Mouse (Mus musculus): Measurements from ENCODE around the gene Ubxn6. TPM values are rescaled to one million over a fixed set of nuclear protein-coding genes. Genes with fewer than 3 reads are reported as not detected.
A peak's percentile ranks its signal among the peaks of the same experiment; 100 is the strongest.
"Not testable (repeated sequence)": the region's sequence is repeated elsewhere in the genome, so short reads cannot be mapped to it uniquely, and the experiment has no call there.

The Ubxn6 gene
- polyA plus RNA-seq, 1 experiment from 2014 or later = 38.5 TPM

GRCm38 (mm10) chr17:56096883-56097282 lies 22.1 kb upstream of the Ubxn6 start:
- Histone ChIP-seq H3K9ac (ENCODE audit: low read length) (no peak overlapping the region), H3K4me1 (ENCODE audit: control insufficient read depth, insufficient read depth, low read length) (no peaks in the 10 kb centered on the region), H3K36me3 (ENCODE audit: control insufficient read depth, insufficient read depth, low read length) (peaks cover 52% of the 10 kb centered on the region), H3K4me2 (ENCODE audit: low read depth, severe bottlenecking) (no peak overlapping the region), H3K4me3 (ENCODE audit: low read depth, low read length) (no peak overlapping the region), H3K9me3 (ENCODE audit: control insufficient read depth, low read length) (no peaks in the 10 kb centered on the region), H3K27me3 (ENCODE audit: control insufficient read depth, insufficient read depth, low read length) (no peaks in the 10 kb centered on the region), H3K27ac (replicated peaks; ENCODE audit: low read depth, low read length) (no peak overlapping the region)
- ATAC-seq (ENCODE audit: insufficient number of reproducible peaks, low FRiP score, low TSS enrichment, low read depth) (no peak), DNase-seq (ENCODE audit: low spot score) (no peak)
- 91% methylated on average over 12 of the region's 12 CpGs for WGBS

GRCm38 (mm10) chr17:56092794-56093193 lies 18.0 kb upstream of the Ubxn6 start:
- H3K4me3 ChIP-seq (ENCODE audit: low read depth, low read length) = no peak overlapping the region
- 100% methylated on average over 1 of the region's 1 CpGs for WGBS
- no peak overlapping the region for H3K27ac ChIP-seq (replicated peaks; ENCODE audit: low read depth, low read length)
- no peaks in the 10 kb centered on the region for H3K4me1 ChIP-seq (ENCODE audit: control insufficient read depth, insufficient read depth, low read length)
- no peaks in the 10 kb centered on the region for H3K9me3 ChIP-seq (ENCODE audit: control insufficient read depth, low read length)
- peaks cover 30% of the 10 kb centered on the region for H3K36me3 ChIP-seq (ENCODE audit: control insufficient read depth, insufficient read depth, low read length)
- ATAC-seq (ENCODE audit: insufficient number of reproducible peaks, low FRiP score, low TSS enrichment, low read depth) (no peak), DNase-seq (ENCODE audit: low spot score) (no peak)
- H3K9ac ChIP-seq (ENCODE audit: low read length) = no peak overlapping the region
- no peak overlapping the region for H3K4me2 ChIP-seq (ENCODE audit: low read depth, severe bottlenecking)
- no peaks in the 10 kb centered on the region for H3K27me3 ChIP-seq (ENCODE audit: control insufficient read depth, insufficient read depth, low read length)

GRCm38 (mm10) chr17:56092312-56092711 lies 17.5 kb upstream of the Ubxn6 start:
- WGBS = 74% methylated on average over 1 of the region's 1 CpGs
- Histone ChIP-seq H3K36me3 (ENCODE audit: control insufficient read depth, insufficient read depth, low read length) (peaks cover 26% of the 10 kb centered on the region), H3K4me1 (ENCODE audit: control insufficient read depth, insufficient read depth, low read length) (no peaks in the 10 kb centered on the region), H3K27ac (replicated peaks; ENCODE audit: low read depth, low read length) (no peak overlapping the region), H3K9me3 (ENCODE audit: control insufficient read depth, low read length) (no peaks in the 10 kb centered on the region), H3K4me3 (ENCODE audit: low read depth, low read length) (no peak overlapping the region), H3K27me3 (ENCODE audit: control insufficient read depth, insufficient read depth, low read length) (no peaks in the 10 kb centered on the region), H3K4me2 (ENCODE audit: low read depth, severe bottlenecking) (no peak overlapping the region), H3K9ac (ENCODE audit: low read length) (no peak overlapping the region)
- no peak for ATAC-seq (ENCODE audit: insufficient number of reproducible peaks, low FRiP score, low TSS enrichment, low read depth)
- no peak for DNase-seq (ENCODE audit: low spot score)

GRCm38 (mm10) chr17:56080781-56081585 lies 6.2 kb upstream of the Ubxn6 start:
- Histone ChIP-seq H3K36me3 (ENCODE audit: control insufficient read depth, insufficient read depth, low read length) (peaks cover 4% of the 10 kb centered on the region; the same call in 1 of the 2 replicates), H3K9ac (ENCODE audit: low read length) (peak overlapping the region; percentile 67), H3K4me3 (ENCODE audit: low read depth, low read length) (peak overlapping the region; percentile 80), H3K9me3 (ENCODE audit: control insufficient read depth, low read length) (no peaks in the 10 kb centered on the region), H3K4me2 (ENCODE audit: low read depth, severe bottlenecking) (peak overlapping the region; percentile 99), H3K27me3 (ENCODE audit: control insufficient read depth, insufficient read depth, low read length) (no peaks in the 10 kb centered on the region), H3K4me1 (ENCODE audit: control insufficient read depth, insufficient read depth, low read length) (peaks cover 11% of the 10 kb centered on the region), H3K27ac (replicated peaks; ENCODE audit: low read depth, low read length) (0 out of 2 replicates have a peak overlapping the region, but pooled peaks have one; percentile 10)
- peak; percentile 18; the same call in 1 of the 2 replicates for ATAC-seq (ENCODE audit: insufficient number of reproducible peaks, low FRiP score, low TSS enrichment, low read depth)
- WGBS = 9% methylated on average over 8 of the region's 8 CpGs
- peak; percentile 81 for DNase-seq (ENCODE audit: low spot score)

- H3K9me3 ChIP-seq (ENCODE audit: control insufficient read depth, low read length) = no peaks in the 10 kb centered on the region
- peak overlapping the region; percentile 80 for H3K4me3 ChIP-seq (ENCODE audit: low read depth, low read length)
- 0 out of 2 replicates have a peak overlapping the region, but pooled peaks have one; percentile 12 for H3K27ac ChIP-seq (replicated peaks; ENCODE audit: low read depth, low read length)
- no peaks in the 10 kb centered on the region for H3K27me3 ChIP-seq (ENCODE audit: control insufficient read depth, insufficient read depth, low read length)
- WGBS = 2% methylated on average over 11 of the region's 11 CpGs
- peak overlapping the region; percentile 99 for H3K4me2 ChIP-seq (ENCODE audit: low read depth, severe bottlenecking)
- H3K36me3 ChIP-seq (ENCODE audit: control insufficient read depth, insufficient read depth, low read length) = peaks cover 4% of the 10 kb centered on the region; the same call in 1 of the 2 replicates
- DNase-seq (ENCODE audit: low spot score) (no peak), ATAC-seq (ENCODE audit: insufficient number of reproducible peaks, low FRiP score, low TSS enrichment, low read depth) (no peak)
- H3K9ac ChIP-seq (ENCODE audit: low read length) = peak overlapping the region; percentile 67
- peaks cover 11% of the 10 kb centered on the region for H3K4me1 ChIP-seq (ENCODE audit: control insufficient read depth, insufficient read depth, low read length)
These were observed 5.1 kb upstream of the Ubxn6 start for GRCm38 (mm10) chr17:56079921-56080320.

- Histone ChIP-seq H3K4me2 (ENCODE audit: low read depth, severe bottlenecking) (peak within 1 kb of the TSS; percentile 99), H3K27ac (replicated peaks; ENCODE audit: low read depth, low read length) (0 out of 2 replicates have a peak within 1 kb of the TSS, but pooled peaks have one; percentile 12), H3K36me3 (ENCODE audit: control insufficient read depth, insufficient read depth, low read length) (peaks cover 3% of the 10 kb centered on the region; the same call in 1 of the 2 replicates), H3K9ac (ENCODE audit: low read length) (peak within 1 kb of the TSS; percentile 67), H3K4me3 (ENCODE audit: low read depth, low read length) (peak within 1 kb of the TSS; percentile 80), H3K9me3 (ENCODE audit: control insufficient read depth, low read length) (no peaks in the 10 kb centered on the region), H3K27me3 (ENCODE audit: control insufficient read depth, insufficient read depth, low read length) (no peaks in the 10 kb centered on the region), H3K4me1 (ENCODE audit: control insufficient read depth, insufficient read depth, low read length) (peaks cover 11% of the 10 kb centered on the region)
- WGBS = under 1% methylated on average over 61 of the region's 61 CpGs
- ATAC-seq (ENCODE audit: insufficient number of reproducible peaks, low FRiP score, low TSS enrichment, low read depth) = peak; percentile 93
- DNase-seq (ENCODE audit: low spot score) = peak; percentile 99
These were observed 4.3 kb upstream of the Ubxn6 start, which contains the start of gene Hdgfl2 for GRCm38 (mm10) chr17:56078880-56079795. TSS of gene Hdgfl2 (plus strand) at chr17:56079634.

GRCm38 (mm10) chr17:56078361-56078760 lies 3.5 kb upstream of the Ubxn6 start:
- H3K4me1 ChIP-seq (ENCODE audit: control insufficient read depth, insufficient read depth, low read length) = peaks cover 11% of the 10 kb centered on the region
- not testable (repeated sequence) for H3K27ac ChIP-seq (replicated peaks; ENCODE audit: low read depth, low read length); H3K36me3 ChIP-seq (ENCODE audit: control insufficient read depth, insufficient read depth, low read length); ATAC-seq (ENCODE audit: insufficient number of reproducible peaks, low FRiP score, low TSS enrichment, low read depth); H3K9ac ChIP-seq (ENCODE audit: low read length); H3K4me3 ChIP-seq (ENCODE audit: low read depth, low read length); DNase-seq (ENCODE audit: low spot score); H3K9me3 ChIP-seq (ENCODE audit: control insufficient read depth, low read length); H3K27me3 ChIP-seq (ENCODE audit: control insufficient read depth, insufficient read depth, low read length)
- peak overlapping the region; percentile 3 for H3K4me2 ChIP-seq (ENCODE audit: low read depth, severe bottlenecking)
- WGBS = 62% methylated on average over 9 of the region's 9 CpGs

- 91% methylated on average over 5 of the region's 5 CpGs for WGBS
- ATAC-seq (ENCODE audit: insufficient number of reproducible peaks, low FRiP score, low TSS enrichment, low read depth) = no peak
- DNase-seq (ENCODE audit: low spot score) = no peak
- no peak overlapping the region for H3K4me3 ChIP-seq (ENCODE audit: low read depth, low read length)
- H3K4me1 ChIP-seq (ENCODE audit: control insufficient read depth, insufficient read depth, low read length) = peaks cover 13% of the 10 kb centered on the region
- no peaks in the 10 kb centered on the region for H3K27me3 ChIP-seq (ENCODE audit: control insufficient read depth, insufficient read depth, low read length)
- no peak overlapping the region for H3K27ac ChIP-seq (replicated peaks; ENCODE audit: low read depth, low read length)
- no peak overlapping the region for H3K9ac ChIP-seq (ENCODE audit: low read length)
- H3K9me3 ChIP-seq (ENCODE audit: control insufficient read depth, low read length) = no peaks in the 10 kb centered on the region
- H3K4me2 ChIP-seq (ENCODE audit: low read depth, severe bottlenecking) = no peak overlapping the region
- no peaks in the 10 kb centered on the region for H3K36me3 ChIP-seq (ENCODE audit: control insufficient read depth, insufficient read depth, low read length)
These were observed 2.7 kb upstream of the Ubxn6 start for GRCm38 (mm10) chr17:56077523-56077922.
